Mouse (Mus musculus) embryonic facial prominence, embryonic 10.5 days (tissue): ENCODE results near the gene Traf5. TPM values are rescaled to one million over a fixed set of nuclear protein-coding genes. Genes with fewer than 3 reads are reported as not detected.

Experiments used
- DNase-seq: peaks from one replicate; pipeline ENCODE4 v3.0.0-alpha.2; 2017; ENCODE audit warnings: low spot score
- H3K27ac ChIP-seq: fragments of 300-500 bp; sonication (generic); replicated peaks from 2 replicates; pipeline ENCODE4 v1.5.1; 2016; ENCODE audit warnings: mild to moderate bottlenecking
- H3K27me3 ChIP-seq: fragments of 300-500 bp; sonication (generic); replicated peaks from 2 replicates; pipeline ENCODE4 v1.6.1; 2016; ENCODE audit warnings: low read depth, mild to moderate bottlenecking; ENCODE audit not compliant: poor library complexity, severe bottlenecking
- H3K36me3 ChIP-seq: fragments of 300-500 bp; sonication (generic); replicated peaks from 2 replicates; pipeline ENCODE4 v1.6.1; 2016; ENCODE audit warnings: mild to moderate bottlenecking, moderate library complexity
- H3K4me1 ChIP-seq: fragments of 300-500 bp; sonication (generic); 2 replicates; pipeline ENCODE4 v1.6.1; 2016
- H3K4me3 ChIP-seq: fragments of 300-500 bp; sonication (generic); 2 replicates; pipeline ENCODE4 v1.5.1; 2016; ENCODE audit warnings: mild to moderate bottlenecking, moderate library complexity
- H3K9me3 ChIP-seq: fragments of 300-500 bp; sonication (generic); 2 replicates; pipeline ENCODE4 v1.6.1; 2016; ENCODE audit warnings: mild to moderate bottlenecking
- WGBS: fragments of 180-500 bp; shearing (Covaris S2); methylation state at CpG from one replicate; pipeline ENCODE4 v1.1.7; 2016; 5-methylcytosine and 5-hydroxymethylcytosine counted together
- polyA plus RNA-seq: library from polyadenylated mRNA; unstranded; fragments of >200 nt; fragmentation: Nextera tagmentation; extraction: Ambion mirVana; gene quantifications from 2 replicates; pipeline ENCODE4 v1.2.1, GENCODE M21; 2016

Traf5 gene
- polyA plus RNA-seq, 1 experiment from 2014 or later = 4.5 TPM

- no peaks in the 10 kb centered on the region for H3K9me3 ChIP-seq
- H3K27ac ChIP-seq = no peak within 1 kb of the TSS
- H3K27me3 ChIP-seq = no peaks in the 10 kb centered on the region
- peak; percentile 30 for DNase-seq
- H3K4me3 ChIP-seq = no peak within 1 kb of the TSS
- peaks cover 25% of the 10 kb centered on the region for H3K4me1 ChIP-seq
- WGBS = 50% methylated on average over 5 of the region's 5 CpGs
- H3K36me3 ChIP-seq = no peaks in the 10 kb centered on the region
Measured at GRCm38 (mm10) chr1:191977187-191977586, 115.2 kb downstream of the Traf5 start, which contains the start of gene Rd3. Gene Rd3, plus strand, starts transcription at chr1:191977370.

- WGBS = 78% methylated on average over 13 of the region's 13 CpGs
- DNase-seq = no peak
- peaks cover 14% of the 10 kb centered on the region for H3K4me1 ChIP-seq
- H3K27ac ChIP-seq = no peak overlapping the region
- no peaks in the 10 kb centered on the region for H3K36me3 ChIP-seq
- no peak overlapping the region for H3K4me3 ChIP-seq
- no peaks in the 10 kb centered on the region for H3K27me3 ChIP-seq
- no peaks in the 10 kb centered on the region for H3K9me3 ChIP-seq
Measured at GRCm38 (mm10) chr1:191974509-191975405, 117.6 kb downstream of the Traf5 start.

- Histone ChIP-seq H3K27ac (no peak overlapping the region), H3K4me1 (peaks cover 10% of the 10 kb centered on the region; the same call in 1 of the 2 replicates), H3K36me3 (no peaks in the 10 kb centered on the region), H3K4me3 (no peak overlapping the region), H3K27me3 (no peaks in the 10 kb centered on the region), H3K9me3 (no peaks in the 10 kb centered on the region)
- WGBS = 66% methylated on average over 5 of the region's 5 CpGs
- DNase-seq = no peak
Measured at GRCm38 (mm10) chr1:191969939-191970338, 122.4 kb downstream of the Traf5 start.

- H3K36me3 ChIP-seq = no peaks in the 10 kb centered on the region
- WGBS = 19% methylated on average over 13 of the region's 13 CpGs
- H3K4me1 ChIP-seq = peaks cover 15% of the 10 kb centered on the region; the same call in 1 of the 2 replicates
- no peaks in the 10 kb centered on the region for H3K27me3 ChIP-seq
- DNase-seq = peak; percentile 81
- H3K4me3 ChIP-seq = no peak overlapping the region
- no peak overlapping the region for H3K27ac ChIP-seq
- H3K9me3 ChIP-seq = no peaks in the 10 kb centered on the region
Measured at GRCm38 (mm10) chr1:191964773-191965481, 127.4 kb downstream of the Traf5 start.

- 24% methylated on average over 8 of the region's 8 CpGs for WGBS
- peaks cover 12% of the 10 kb centered on the region; the same call in 1 of the 2 replicates for H3K4me1 ChIP-seq
- H3K36me3 ChIP-seq = no peaks in the 10 kb centered on the region
- no peak overlapping the region; the same call in 1 of the 2 replicates for H3K27ac ChIP-seq
- no peak overlapping the region for H3K4me3 ChIP-seq
- no peaks in the 10 kb centered on the region for H3K27me3 ChIP-seq
- peak; percentile 83 for DNase-seq
- H3K9me3 ChIP-seq = no peaks in the 10 kb centered on the region
Measured at GRCm38 (mm10) chr1:191963948-191964772, 128.2 kb downstream of the Traf5 start.

GRCm38 (mm10) chr1:191963413-191963812, 128.9 kb downstream of the Traf5 start:
- no peak overlapping the region for H3K4me3 ChIP-seq
- H3K36me3 ChIP-seq = no peaks in the 10 kb centered on the region
- peaks cover 12% of the 10 kb centered on the region; the same call in 1 of the 2 replicates for H3K4me1 ChIP-seq
- H3K27ac ChIP-seq = no peak overlapping the region
- WGBS = 83% methylated on average over 3 of the region's 3 CpGs
- no peak for DNase-seq
- H3K9me3 ChIP-seq = no peaks in the 10 kb centered on the region
- H3K27me3 ChIP-seq = no peaks in the 10 kb centered on the region

GRCm38 (mm10) chr1:191960946-191961345, 131.4 kb downstream of the Traf5 start:
- no peak overlapping the region for H3K4me3 ChIP-seq
- DNase-seq = no peak
- no peaks in the 10 kb centered on the region for H3K36me3 ChIP-seq
- no peaks in the 10 kb centered on the region for H3K9me3 ChIP-seq
- WGBS = 61% methylated on average over 2 of the region's 2 CpGs
- no peaks in the 10 kb centered on the region for H3K27me3 ChIP-seq
- H3K4me1 ChIP-seq = peaks cover 12% of the 10 kb centered on the region
- no peak overlapping the region for H3K27ac ChIP-seq

- no peaks in the 10 kb centered on the region for H3K36me3 ChIP-seq
- no peaks in the 10 kb centered on the region for H3K27me3 ChIP-seq
- H3K9me3 ChIP-seq = no peaks in the 10 kb centered on the region
- H3K27ac ChIP-seq = no peak overlapping the region
- WGBS = 81% methylated on average over 3 of the region's 3 CpGs
- peaks cover 4% of the 10 kb centered on the region for H3K4me1 ChIP-seq
- H3K4me3 ChIP-seq = no peak overlapping the region
- no peak for DNase-seq
Measured at GRCm38 (mm10) chr1:191957321-191957720, 135.0 kb downstream of the Traf5 start.

- Histone ChIP-seq H3K9me3 (no peaks in the 10 kb centered on the region), H3K4me3 (no peak overlapping the region), H3K4me1 (peaks cover 4% of the 10 kb centered on the region), H3K27me3 (no peaks in the 10 kb centered on the region), H3K27ac (peak overlapping the region; percentile 44; the same call in 1 of the 2 replicates), H3K36me3 (no peaks in the 10 kb centered on the region)
- WGBS = 90% methylated on average over 2 of the region's 2 CpGs
- DNase-seq = no peak
Measured at GRCm38 (mm10) chr1:191956871-191957270, 135.5 kb downstream of the Traf5 start.

GRCm38 (mm10) chr1:191956261-191956660, 136.1 kb downstream of the Traf5 start:
- Histone ChIP-seq H3K27me3 (no peaks in the 10 kb centered on the region), H3K4me3 (no peak overlapping the region), H3K27ac (peak overlapping the region; percentile 44; the same call in 1 of the 2 replicates), H3K9me3 (no peaks in the 10 kb centered on the region), H3K4me1 (peaks cover 4% of the 10 kb centered on the region), H3K36me3 (no peaks in the 10 kb centered on the region)
- 82% methylated on average over 3 of the region's 3 CpGs for WGBS
- no peak for DNase-seq

- H3K27ac ChIP-seq = peak overlapping the region; percentile 44
Measured at GRCm38 (mm10) chr1:191955101-191955500, 137.3 kb downstream of the Traf5 start.

More at GRCm38 (mm10) chr1:191955101-191955500, 137.3 kb downstream of the Traf5 start:
- Histone ChIP-seq H3K27me3 (no peaks in the 10 kb centered on the region), H3K4me3 (no peak overlapping the region), H3K36me3 (no peaks in the 10 kb centered on the region), H3K9me3 (no peaks in the 10 kb centered on the region), H3K4me1 (peaks cover 4% of the 10 kb centered on the region)
- WGBS = 59% methylated on average over 3 of the region's 3 CpGs
- no peak for DNase-seq
